Mouse (Mus musculus) neural tube, embryonic 11.5 days (tissue): ENCODE results near the gene Slc24a4. TPM values are rescaled to one million over a fixed set of nuclear protein-coding genes. Genes with fewer than 3 reads are reported as not detected.
"Not testable (repeated sequence)": the region's sequence is repeated elsewhere in the genome, so short reads cannot be mapped to it uniquely, and the experiment has no call there.

Experiments used
- ATAC-seq: fragments of 200-750 bp; cut with Nextera tagmentation; 2 replicates; pipeline ENCODE4 v1.8.0; 2017; ENCODE audit warnings: moderate number of reproducible peaks, mild to moderate bottlenecking, moderate TSS enrichment, moderate library complexity; ENCODE audit not compliant: insufficient read depth, low FRiP score, low TSS enrichment
- DNase-seq: peaks from one replicate; pipeline ENCODE4 v3.0.0-alpha.2; 2015; ENCODE audit warnings: low spot score
- H3K27ac ChIP-seq: fragments of 300-500 bp; sonication (generic); 2 replicates; pipeline ENCODE4 v1.5.1; 2014; ENCODE audit warnings: low read depth, mild to moderate bottlenecking, low read length
- H3K27me3 ChIP-seq: fragments of 300-500 bp; sonication (generic); 2 replicates; pipeline ENCODE4 v1.6.1; 2014; ENCODE audit warnings: mild to moderate bottlenecking, low read length, mixed read lengths; ENCODE audit not compliant: control insufficient read depth, insufficient read depth
- H3K36me3 ChIP-seq: fragments of 300-500 bp; sonication (generic); 2 replicates; pipeline ENCODE4 v1.6.1; 2014; ENCODE audit warnings: mild to moderate bottlenecking, low read length, moderate library complexity, mixed read lengths; ENCODE audit not compliant: control insufficient read depth, insufficient read depth
- H3K4me1 ChIP-seq: fragments of 300-500 bp; sonication (generic); 2 replicates; pipeline ENCODE4 v1.6.1; 2014; ENCODE audit warnings: low read length, mixed read lengths; ENCODE audit not compliant: control insufficient read depth, insufficient read depth
- H3K4me2 ChIP-seq: fragments of 300-500 bp; sonication (generic); 2 replicates; pipeline ENCODE4 v1.6.1; 2014; ENCODE audit warnings: low read depth, mild to moderate bottlenecking, moderate library complexity
- H3K4me3 ChIP-seq: fragments of 300-500 bp; sonication (generic); 2 replicates; pipeline ENCODE4 v1.5.1; 2014; ENCODE audit warnings: low read depth, low read length
- H3K9ac ChIP-seq: fragments of 300-500 bp; sonication (generic); 2 replicates; pipeline ENCODE4 v1.6.1; 2014; ENCODE audit warnings: mild to moderate bottlenecking, low read length
- H3K9me3 ChIP-seq: fragments of 300-500 bp; sonication (generic); 2 replicates; pipeline ENCODE4 v1.6.1; 2016; ENCODE audit warnings: low read length; ENCODE audit not compliant: control insufficient read depth
- WGBS: fragments of 180-500 bp; shearing (Covaris S2); extraction: QIAGEN DNeasy Blood & Tissue Kit; methylation state at CpG from one replicate; pipeline ENCODE4 v1.1.7; 2014; 5-methylcytosine and 5-hydroxymethylcytosine counted together
- polyA plus RNA-seq: library from polyadenylated mRNA; unstranded; fragments of >200 nt; fragmentation: Nextera tagmentation; extraction: Ambion mirVana; gene quantifications from 2 replicates; pipeline ENCODE4 v1.2.1, GENCODE M21; 2014

Slc24a4 gene
- polyA plus RNA-seq, 1 experiment from 2014 or later: 0.52 TPM

DNA sequence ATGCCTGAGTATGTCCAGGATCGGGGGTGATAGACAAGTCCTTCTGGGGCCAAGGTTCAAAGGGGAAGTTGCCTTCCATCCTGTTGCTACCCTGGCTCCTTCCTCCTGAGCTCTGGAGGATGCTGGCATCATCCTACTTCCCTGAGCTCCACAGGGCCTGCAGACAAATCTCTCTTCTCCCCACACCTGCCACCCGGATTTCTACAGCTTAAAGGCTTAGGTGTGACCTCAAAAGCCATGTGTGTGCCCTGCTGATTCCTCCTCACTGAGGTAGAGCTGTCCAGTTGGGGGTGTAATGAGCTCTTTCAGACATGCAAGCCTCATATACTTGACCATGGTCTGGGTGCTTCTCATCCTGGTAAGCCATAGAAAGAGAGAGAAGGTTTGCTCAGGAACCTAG lies 82.3 kb downstream of the Slc24a4 start:
- Histone ChIP-seq H3K4me3 (no peak overlapping the region), H3K9me3 (no peaks in the 10 kb centered on the region), H3K4me2 (no peak overlapping the region), H3K27ac (no peak overlapping the region), H3K36me3 (no peaks in the 10 kb centered on the region), H3K9ac (no peak overlapping the region), H3K4me1 (no peaks in the 10 kb centered on the region), H3K27me3 (no peaks in the 10 kb centered on the region)
- ATAC-seq (no peak), DNase-seq (no peak)
- 90% methylated on average over 2 of the region's 2 CpGs for whole genome bisulfite sequencing

GRCm38 (mm10) chr12:102223404-102223803 lies 94.9 kb downstream of the Slc24a4 start:
- no peak overlapping the region for H3K4me3 ChIP-seq
- H3K4me2 ChIP-seq: no peak overlapping the region
- no peak overlapping the region for H3K9ac ChIP-seq
- H3K27ac ChIP-seq: no peak overlapping the region
- H3K27me3 ChIP-seq: no peaks in the 10 kb centered on the region
- H3K9me3 ChIP-seq: no peaks in the 10 kb centered on the region
- DNase-seq (no peak), ATAC-seq (no peak)
- H3K4me1 ChIP-seq: no peaks in the 10 kb centered on the region
- WGBS: 95% methylated on average over 6 of the region's 6 CpGs
- H3K36me3 ChIP-seq: no peaks in the 10 kb centered on the region

- 73% methylated on average over 2 of the region's 2 CpGs for WGBS
- H3K4me1 ChIP-seq, H3K27ac ChIP-seq, DNase-seq, H3K9ac ChIP-seq, ATAC-seq, H3K27me3 ChIP-seq, H3K9me3 ChIP-seq, H3K4me3 ChIP-seq, H3K36me3 ChIP-seq, H3K4me2 ChIP-seq: not testable (repeated sequence)
Measured at GRCm38 (mm10) chr12:102224112-102224511, 95.6 kb downstream of the Slc24a4 start.

- ATAC-seq (no peak), DNase-seq (no peak)
- no peak overlapping the region for H3K27ac ChIP-seq
- no peak overlapping the region for H3K9ac ChIP-seq
- H3K27me3 ChIP-seq: no peaks in the 10 kb centered on the region
- WGBS: 56% methylated on average over 3 of the region's 3 CpGs
- H3K4me3 ChIP-seq: no peak overlapping the region
- H3K4me1 ChIP-seq: no peaks in the 10 kb centered on the region
- H3K9me3 ChIP-seq: no peaks in the 10 kb centered on the region
- H3K4me2 ChIP-seq: no peak overlapping the region
- H3K36me3 ChIP-seq: no peaks in the 10 kb centered on the region
Measured at GRCm38 (mm10) chr12:102225165-102225564, 96.6 kb downstream of the Slc24a4 start.

DNA sequence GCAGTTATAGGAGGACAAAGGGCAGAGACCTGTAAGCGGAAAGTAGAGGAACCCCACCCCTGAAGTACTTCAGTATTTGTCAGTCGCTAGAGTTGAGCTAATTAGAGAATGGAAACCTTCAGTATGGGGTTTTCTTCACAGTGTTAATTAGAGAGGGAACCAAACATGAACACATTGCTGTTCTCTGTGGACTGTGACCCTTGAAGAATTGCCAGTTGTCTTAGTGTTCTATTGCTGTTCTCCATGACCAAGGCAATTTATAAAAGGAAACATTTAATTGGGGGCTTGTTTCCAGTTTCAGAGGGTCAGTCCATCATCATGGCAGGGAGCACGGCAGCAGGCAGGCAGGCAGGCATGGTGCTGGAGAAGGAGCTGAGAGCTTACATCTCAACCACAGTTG lies 107.0 kb downstream of the Slc24a4 start:
- H3K27me3 ChIP-seq: no peaks in the 10 kb centered on the region
- no peak overlapping the region for H3K27ac ChIP-seq
- no peak overlapping the region for H3K4me2 ChIP-seq
- DNase-seq (no peak), ATAC-seq (no peak)
- H3K9me3 ChIP-seq: no peaks in the 10 kb centered on the region
- H3K4me3 ChIP-seq: no peak overlapping the region
- H3K4me1 ChIP-seq: no peaks in the 10 kb centered on the region
- 81% methylated on average over 3 of the region's 3 CpGs for WGBS
- no peak overlapping the region for H3K9ac ChIP-seq
- no peaks in the 10 kb centered on the region for H3K36me3 ChIP-seq

- no peaks in the 10 kb centered on the region for H3K27me3 ChIP-seq
- ATAC-seq: no peak
Measured at GRCm38 (mm10) chr12:102236317-102236716, 107.8 kb downstream of the Slc24a4 start.

GRCm38 (mm10) chr12:102242076-102242722 lies 113.7 kb downstream of the Slc24a4 start:
- ATAC-seq (no peak), DNase-seq (no peak)
- H3K27me3 ChIP-seq: no peaks in the 10 kb centered on the region
- no peak overlapping the region for H3K4me2 ChIP-seq
- no peak overlapping the region for H3K4me3 ChIP-seq
- H3K4me1 ChIP-seq: no peaks in the 10 kb centered on the region
- no peaks in the 10 kb centered on the region for H3K9me3 ChIP-seq
- no peak overlapping the region for H3K9ac ChIP-seq
- 61% methylated on average over 6 of the region's 6 CpGs for WGBS
- no peak overlapping the region for H3K27ac ChIP-seq
- H3K36me3 ChIP-seq: no peaks in the 10 kb centered on the region

More at GRCm38 (mm10) chr12:102236317-102236716, 107.8 kb downstream of the Slc24a4 start:
- Histone ChIP-seq H3K9ac (no peak overlapping the region), H3K4me3 (no peak overlapping the region), H3K4me2 (no peak overlapping the region), H3K36me3 (no peaks in the 10 kb centered on the region), H3K27ac (no peak overlapping the region), H3K9me3 (no peaks in the 10 kb centered on the region), H3K4me1 (no peaks in the 10 kb centered on the region)
- 85% methylated on average over 6 of the region's 6 CpGs for WGBS
- DNase-seq: no peak

DNA sequence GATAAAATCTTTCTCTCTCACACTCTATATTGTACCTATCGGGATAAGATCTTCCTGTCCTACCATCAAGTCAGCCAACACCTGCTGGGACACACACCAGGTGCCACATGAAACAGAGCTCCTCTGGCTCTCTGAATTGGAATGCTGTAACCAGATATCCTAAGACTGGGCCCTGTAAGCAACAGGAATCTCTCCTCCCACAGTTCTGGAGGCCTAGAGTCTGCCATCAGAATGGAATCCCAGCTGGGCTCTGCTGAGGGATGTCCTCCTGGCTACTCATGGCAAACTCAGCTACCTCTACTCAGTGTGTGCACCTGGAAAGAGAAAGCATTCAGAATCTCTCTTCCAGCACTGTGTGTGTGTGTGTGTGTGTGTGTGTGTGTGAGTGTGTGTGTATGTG lies 115.4 kb downstream of the Slc24a4 start:
- H3K9ac ChIP-seq: no peak overlapping the region
- DNase-seq: no peak
- H3K4me2 ChIP-seq: no peak overlapping the region
- no peaks in the 10 kb centered on the region for H3K9me3 ChIP-seq
- H3K36me3 ChIP-seq: no peaks in the 10 kb centered on the region
- 44% methylated on average over 1 of the region's 1 CpGs for WGBS
- no peaks in the 10 kb centered on the region for H3K27me3 ChIP-seq
- no peaks in the 10 kb centered on the region for H3K4me1 ChIP-seq
- no peak for ATAC-seq
- H3K27ac ChIP-seq: no peak overlapping the region
- no peak overlapping the region for H3K4me3 ChIP-seq

DNA sequence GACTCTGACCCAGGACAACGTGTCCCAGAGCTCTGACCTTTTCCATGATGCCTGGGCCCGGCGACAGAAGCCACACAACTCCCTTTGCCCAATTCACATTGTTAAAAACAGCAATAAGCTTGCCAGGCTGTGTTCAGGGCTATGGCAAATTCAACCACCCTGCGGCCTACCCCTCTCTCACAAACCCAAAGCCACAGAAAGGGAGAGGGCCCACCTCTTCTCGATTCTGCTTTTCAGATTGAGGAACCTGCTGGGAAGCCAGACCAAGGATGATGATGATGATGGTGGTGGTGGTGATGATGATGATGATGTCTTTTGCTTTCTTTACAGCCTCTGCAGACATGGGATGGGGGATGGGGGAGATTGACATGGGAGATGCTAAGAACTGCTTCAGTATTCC lies 117.7 kb downstream of the Slc24a4 start:
- ATAC-seq (no peak), DNase-seq (no peak)
- no peaks in the 10 kb centered on the region for H3K36me3 ChIP-seq
- no peaks in the 10 kb centered on the region for H3K9me3 ChIP-seq
- H3K4me1 ChIP-seq: no peaks in the 10 kb centered on the region
- H3K27me3 ChIP-seq: no peaks in the 10 kb centered on the region
- no peak overlapping the region for H3K4me3 ChIP-seq
- WGBS: 96% methylated on average over 5 of the region's 5 CpGs
- H3K4me2 ChIP-seq: no peak overlapping the region
- H3K9ac ChIP-seq: no peak overlapping the region
- no peak overlapping the region for H3K27ac ChIP-seq
